Mouse (Mus musculus): ENCODE measurements around the gene Kit.

Kit gene

DNA sequence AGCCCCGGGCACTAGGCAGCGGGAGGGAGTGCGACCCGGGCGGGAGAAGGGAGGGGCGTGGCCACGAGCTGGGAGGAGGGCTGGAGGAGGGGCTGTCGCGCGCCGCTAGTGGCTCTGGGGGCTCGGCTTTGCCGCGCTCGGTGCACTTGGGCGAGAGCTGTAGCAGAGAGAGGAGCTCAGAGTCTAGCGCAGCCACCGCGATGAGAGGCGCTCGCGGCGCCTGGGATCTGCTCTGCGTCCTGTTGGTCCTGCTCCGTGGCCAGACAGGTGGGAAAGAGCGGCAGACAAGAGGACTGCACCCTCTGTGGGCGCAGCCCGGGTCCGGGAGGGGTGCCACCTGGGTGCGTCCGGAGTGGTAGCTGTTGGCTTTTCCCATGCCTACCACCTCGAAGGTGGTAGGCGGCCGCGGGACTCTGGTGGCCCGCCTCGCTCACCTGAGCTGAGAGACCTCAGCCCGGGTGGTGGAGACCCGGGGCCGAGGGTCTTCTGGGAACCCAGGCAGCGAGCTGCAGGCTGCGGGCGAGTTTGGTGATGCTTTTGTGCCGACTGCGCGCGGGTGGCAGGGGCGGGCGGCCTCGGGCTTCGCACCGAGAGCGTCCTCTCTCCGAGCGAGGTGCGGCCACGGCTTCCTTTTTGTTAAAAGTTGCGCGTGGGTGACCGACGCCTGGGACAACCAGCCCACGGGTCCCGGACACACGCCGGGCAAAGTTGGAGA is at the start of gene Kit:
Kit (plus strand) TSS at position 65 of the 715 bp plus-strand sequence.
- peak; percentile 73 to 74 for DNase-seq

DNA sequence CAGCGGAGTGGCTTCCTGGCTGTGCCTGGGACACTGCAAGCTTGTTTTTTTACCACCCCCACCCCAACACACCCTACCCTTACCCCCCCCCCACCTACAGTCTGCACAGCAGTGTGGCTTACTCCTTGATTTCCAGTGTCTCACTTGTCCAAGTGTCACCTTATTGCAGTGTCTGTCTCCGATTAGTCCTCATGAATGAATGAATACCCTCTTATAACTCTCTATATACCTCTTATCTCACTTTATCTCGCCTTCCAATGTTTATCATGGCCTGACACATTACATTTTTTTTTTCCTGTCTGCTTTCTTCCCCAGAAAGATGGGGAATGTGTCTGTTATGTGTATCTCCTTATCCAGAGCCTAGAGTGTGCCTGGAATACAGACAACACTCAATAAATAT is 38.6 kb upstream of the Kit start:
- no peak for DNase-seq

DNA sequence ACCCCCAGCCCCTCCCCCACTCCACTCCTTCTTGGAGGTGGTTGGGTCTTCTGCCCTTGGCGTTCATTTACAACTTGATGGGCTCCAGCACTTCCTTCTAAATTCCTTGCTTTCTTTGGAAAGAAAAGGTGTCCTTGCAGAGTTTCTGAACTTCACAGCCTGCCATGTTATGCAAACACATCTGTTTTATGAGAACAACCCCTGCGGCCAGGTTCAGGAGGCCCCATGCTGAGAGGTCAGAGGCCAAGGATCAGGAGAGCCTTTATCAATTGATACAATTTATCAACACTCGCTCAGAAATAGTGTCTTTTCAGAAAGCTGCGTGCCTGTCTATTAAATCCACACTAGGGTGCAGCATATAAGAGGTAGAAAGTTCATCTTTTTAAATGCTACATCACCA is 37.0 kb upstream of the Kit start:
- no peak for DNase-seq

DNA sequence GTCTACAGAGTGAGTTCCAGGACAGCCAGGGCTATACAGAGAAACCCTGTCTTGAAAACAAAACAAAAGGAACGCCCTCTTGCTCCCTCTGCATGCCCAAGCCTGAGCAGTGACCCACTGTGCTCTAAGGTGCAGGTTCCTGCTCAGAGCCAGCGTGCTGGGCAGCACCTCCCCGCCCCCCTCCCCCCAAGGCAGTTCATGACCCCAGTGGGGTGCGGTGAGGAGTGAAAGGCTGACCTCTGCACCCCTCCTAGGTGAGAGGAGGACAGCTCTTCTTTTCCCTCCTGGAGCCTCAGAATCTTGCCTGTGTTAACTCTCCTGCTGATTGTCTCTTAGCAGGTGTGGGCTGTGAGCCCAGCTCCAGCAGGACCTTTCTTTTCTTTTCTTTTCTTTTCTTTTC is 36.3 kb upstream of the Kit start:
- no peak for DNase-seq

DNA sequence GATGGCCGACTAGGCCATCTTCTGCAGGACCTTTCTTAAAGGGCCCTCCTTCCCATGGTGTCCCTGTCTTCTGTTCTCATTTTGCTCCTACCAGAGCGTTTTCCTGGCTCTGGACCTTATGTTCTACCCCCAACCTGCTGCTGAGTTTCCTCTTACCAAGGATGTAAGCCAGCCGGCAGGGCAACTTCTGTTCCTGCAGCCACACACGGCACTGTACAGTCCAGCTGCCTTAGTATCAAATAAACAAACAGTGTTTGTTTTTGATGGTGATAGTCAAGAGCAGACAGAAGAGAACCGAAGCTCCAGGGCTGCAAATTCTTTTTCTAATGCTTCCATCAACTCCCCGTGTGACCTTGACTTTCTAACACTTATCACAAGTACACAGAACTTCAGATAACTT is 35.6 kb upstream of the Kit start:
- DNase-seq = no peak

DNA sequence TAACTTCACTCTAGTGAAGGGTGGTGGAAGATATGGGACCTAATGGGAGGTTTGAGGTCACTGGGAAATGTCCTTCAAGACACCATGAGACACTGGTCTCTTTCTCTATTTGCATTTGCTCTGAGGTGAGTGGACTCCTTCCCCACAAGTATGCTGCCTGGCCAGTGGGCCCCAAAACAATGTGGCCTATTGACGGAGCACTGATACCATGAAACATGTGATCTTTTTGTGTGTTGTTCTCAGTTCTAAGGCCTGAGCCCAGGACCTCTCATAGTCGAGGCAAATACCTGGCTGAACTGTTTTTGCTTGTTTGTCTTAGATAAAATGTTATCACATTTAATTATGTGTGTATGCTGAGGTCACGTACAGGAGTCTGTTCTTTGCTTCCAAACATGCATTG is 31.0 kb upstream of the Kit start:
- DNase-seq = no peak

DNA sequence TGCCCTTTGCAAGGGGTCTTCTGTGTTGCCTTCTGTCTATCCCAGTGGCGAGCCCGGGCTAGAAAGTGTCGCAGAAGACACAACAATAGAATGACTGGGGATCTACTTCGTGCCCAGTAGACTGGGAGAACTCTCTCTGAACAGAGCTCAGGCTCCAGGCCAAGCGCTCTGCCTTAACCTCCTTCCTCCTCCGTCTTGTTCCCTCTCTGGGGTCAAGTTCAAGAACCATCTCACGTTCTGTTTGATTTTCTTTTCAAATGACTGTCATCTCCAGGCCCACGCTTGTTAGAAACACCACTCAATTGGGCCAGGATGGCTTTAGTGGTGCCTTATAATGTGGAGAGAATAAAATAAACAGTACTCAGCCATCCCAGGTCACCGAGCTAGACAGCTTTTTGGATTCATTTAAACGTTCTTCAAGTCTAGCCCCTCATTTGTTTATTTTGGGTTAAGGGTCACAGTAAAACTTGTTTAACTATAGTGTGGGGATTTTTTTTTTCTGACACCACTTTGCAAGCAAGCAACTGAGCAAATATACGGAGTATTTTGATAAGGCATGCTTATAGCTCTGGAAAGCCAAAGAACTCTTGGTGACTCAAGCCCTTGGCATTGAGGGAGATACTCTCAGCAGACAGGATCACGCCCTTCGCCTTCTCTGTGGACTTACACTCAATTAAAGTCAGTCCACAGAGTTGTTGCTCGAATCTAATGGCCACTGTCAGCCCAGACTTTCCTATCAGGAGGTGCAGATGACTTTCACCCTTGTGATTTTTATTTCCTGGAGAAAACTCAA is 30.0 kb upstream of the Kit start:
- no peak for DNase-seq

DNA sequence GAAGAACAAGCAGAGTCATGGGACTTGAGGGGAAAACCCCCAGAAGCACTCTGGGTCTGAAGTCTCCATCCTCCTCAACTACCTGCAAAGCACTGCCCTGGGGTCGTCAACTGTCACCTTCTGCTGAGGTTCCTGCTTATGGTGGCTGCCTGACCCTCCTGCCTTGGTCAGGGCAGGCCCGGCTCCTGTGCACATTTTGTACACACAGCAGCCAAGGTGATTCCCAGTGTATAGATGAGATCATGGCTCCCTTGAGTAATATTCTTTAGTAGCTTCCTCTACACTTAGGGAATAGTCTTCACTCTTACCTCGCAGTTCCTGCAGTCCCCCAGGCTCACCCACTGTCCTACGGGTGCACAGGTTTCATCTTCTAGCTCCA is 29.5 kb upstream of the Kit start:
- DNase-seq = no peak

DNA sequence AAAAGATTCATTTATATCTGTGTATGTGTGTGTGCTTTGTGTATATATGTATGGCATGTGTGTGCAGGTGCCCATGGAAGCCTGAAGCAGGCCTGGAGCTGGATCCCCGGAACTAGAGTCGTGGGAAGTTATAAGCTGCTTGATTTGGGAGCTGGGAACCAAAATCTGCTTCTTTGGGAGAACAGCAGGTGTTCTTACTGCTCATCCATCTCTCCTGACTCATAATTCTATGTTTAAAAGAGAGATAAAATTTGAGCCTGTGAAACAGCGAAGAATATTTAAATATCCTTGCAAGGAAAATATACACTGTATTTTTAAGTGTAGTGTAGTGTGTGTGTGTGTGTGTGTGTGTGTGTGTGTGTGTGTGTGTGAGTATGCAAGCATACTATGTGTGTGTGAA is 21.7 kb upstream of the Kit start:
- no peak for DNase-seq

DNA sequence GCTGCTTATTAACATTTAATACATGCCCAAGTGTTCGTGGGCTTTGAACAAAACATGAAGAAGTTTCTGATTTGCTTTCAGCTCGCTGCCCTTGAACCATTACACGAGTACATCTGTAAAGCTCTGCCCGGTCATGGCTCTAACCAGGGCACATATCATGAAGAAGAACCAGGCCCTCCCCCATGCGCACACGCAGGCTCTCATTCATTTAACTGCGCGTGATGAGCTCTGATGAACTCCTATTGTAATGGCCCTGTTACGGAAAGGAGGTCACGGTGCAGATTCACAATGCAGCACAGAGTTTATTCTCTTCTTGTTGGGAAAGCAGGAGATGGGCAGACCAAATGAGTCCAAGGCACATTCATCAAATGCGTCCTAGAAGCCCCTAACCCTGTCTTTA is 17.1 kb upstream of the Kit start:
- DNase-seq = no peak

DNA sequence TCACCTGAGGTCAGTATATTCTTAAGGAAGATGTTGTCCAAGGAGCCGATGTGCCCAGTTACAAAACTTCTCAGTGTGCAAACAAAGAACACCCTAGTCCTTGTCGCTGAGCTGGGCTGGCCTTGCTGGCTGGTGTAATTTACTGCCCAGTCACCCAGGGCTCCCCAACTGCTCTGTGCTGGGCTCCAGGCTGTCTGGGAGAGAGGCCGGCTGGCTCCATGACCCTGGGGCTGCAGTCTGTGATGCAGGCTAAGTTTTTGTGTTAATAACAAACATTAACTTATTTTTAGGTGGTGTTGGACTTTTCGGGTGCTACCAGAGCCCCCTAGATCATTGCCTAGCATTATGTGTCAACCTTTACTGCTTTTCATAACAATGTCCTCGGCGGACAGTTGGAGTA is 15.4 kb upstream of the Kit start:
- no peak for DNase-seq

DNA sequence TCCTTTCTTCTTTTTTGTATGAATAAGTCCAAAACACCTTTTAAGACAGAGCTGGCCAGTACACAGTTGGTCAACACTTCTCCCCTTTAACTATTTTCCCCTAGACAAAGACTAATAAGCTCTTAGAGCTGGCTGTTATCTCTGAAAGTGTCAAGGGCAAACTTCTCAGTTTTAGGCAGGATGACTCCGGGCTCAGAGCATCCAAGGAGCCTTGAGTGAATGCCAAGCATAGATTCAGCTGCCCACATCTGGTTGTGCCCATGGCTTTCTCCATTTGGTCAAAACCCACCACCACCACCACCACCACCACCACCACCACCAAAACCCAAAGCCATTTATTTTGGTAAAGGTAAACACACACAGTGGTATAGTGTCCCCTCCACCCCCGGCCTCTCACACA is 13.5 kb upstream of the Kit start:
- DNase-seq = no peak

DNA sequence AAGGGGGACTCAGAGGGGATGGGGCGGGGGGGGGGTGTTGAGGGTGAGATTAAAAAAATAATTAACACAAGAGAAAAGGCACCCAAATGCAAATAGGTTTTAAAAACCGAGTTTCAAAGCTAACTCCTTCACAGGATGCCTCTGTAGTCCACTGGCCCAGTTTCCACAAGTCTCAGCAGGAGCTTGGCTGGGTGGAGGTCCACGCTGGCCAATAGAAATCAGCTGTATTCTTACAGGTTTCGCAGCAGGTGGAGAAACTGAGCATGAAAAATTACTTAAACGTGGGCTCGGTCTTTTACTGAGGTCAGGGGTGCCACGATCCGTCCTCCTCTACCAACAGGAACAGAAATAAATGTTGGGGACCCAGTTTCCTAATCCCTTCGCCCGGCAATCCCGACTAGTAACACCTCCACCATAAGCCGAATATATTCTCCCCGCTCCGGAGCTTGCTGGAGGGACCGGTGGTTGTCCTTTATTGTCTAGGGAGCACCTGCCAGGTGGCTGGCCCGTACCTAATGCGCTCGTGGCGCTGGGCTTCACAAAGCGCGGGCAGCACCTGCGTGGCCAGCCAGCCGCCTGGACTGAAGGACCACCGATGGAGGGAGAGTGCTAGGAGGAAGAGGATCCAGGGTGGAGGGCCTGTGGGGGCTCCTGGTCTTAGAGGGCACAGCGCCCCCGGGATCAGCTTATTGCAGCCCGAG is 415 bp upstream of the Kit start:
- peak; percentile 33 to 44 for DNase-seq

DNA sequence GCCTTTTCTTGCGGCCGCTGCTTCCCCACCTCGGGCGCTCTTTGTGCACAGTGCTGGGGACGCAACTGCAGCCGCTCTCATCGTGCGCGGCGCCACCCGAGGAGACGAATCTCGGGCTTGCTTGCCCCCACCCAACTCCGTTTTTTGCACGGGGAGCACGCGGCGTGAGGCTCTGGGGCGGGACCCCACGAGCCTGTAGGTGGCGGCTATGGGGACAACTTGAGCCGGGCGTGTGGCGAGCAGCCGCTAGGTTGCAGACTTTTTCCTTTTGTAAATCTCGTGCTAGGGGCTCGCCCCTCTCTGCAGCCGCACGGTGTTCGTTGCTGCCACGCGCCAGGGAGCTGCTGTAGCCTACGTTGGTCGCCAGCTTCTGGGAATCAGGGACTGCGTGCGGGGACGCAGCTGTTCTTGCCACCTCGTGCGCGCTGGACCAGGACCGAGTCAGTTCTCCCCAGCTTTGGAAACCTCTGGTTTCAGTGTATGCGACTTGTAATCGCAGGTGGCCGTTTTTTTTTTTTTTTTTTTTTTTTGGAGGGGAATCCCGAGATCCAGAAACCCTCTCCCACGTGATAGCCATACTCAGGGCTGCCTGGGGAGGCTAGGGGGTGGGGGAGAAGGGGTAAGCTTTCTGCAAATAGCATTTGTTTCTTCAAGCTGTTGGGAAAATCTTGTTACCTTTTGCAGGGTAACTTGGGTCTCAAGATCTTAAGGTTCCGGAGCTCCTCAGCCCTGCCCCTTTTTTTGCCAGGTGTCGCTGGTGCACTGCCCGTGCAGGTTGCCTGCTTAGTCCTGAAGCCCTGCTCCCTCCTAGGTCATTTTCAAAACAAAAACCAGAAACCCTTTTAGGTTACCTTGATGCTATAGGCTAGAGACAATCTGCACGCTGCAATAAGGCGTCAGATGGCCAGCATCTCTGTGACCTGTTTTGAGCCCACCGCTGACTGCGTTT is 1.1 kb downstream of the Kit start:
- peak; percentile 60 to 63 for DNase-seq

DNA sequence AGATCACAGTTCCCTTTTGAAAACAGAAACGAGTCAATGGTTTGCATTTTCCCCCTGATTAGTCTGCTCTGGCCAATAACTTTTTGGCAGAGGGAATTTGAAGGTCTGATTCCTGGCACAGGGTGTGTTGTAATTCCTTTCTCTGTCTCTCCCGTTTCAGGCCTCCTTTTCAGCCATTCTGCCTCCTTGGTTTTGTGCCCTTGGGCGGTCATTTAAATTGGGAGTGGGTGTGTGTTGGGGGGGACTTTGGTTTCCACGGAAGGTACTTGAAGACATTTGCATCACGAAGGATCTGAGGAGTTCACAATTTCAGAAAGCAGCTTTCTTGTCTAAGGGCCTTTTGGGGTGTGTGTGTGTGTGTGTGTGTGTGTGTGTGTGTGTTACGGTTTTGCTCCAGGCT is 2.0 kb downstream of the Kit start:
- DNase-seq = no peak

DNA sequence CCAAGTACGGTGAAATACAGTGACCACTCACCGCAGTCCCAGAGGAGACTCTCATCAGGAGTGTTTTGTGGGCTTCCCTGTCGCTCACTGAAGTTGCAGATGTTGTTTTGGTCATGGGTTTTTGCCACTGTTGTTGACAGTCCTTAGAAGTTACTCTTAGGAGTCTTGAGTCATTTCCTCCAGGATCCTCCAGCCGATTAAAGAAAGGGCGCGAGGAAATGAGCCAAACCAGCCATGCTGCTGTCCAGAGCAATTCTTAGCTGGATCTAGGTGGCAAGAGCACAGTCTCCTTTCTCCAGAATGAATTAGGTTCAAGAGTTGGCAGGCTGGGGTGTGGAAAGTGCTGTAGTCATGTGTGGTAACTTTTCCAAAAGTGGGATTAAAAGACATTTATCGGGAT is 3.4 kb downstream of the Kit start:
- no peak for DNase-seq

DNA sequence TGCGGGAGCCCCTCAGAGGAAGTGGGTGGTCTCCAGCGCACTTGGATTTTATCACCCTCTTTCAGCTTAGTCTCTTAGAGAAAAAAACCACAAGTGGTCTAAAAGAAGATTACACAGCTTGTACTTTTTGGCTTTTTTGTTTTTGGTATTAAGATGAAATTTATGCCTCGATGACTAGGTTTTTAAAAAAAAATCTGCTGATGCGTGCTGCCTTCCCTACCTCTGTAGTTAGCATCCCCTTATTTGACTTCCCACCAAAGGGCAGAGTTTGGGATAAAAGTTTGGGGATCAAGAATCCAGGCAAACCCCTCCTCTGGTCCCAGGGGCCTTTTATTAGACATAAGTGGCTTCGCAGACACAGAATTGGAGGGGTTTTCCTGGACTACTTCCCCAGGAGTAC is 4.5 kb downstream of the Kit start:
- no peak for DNase-seq

DNA sequence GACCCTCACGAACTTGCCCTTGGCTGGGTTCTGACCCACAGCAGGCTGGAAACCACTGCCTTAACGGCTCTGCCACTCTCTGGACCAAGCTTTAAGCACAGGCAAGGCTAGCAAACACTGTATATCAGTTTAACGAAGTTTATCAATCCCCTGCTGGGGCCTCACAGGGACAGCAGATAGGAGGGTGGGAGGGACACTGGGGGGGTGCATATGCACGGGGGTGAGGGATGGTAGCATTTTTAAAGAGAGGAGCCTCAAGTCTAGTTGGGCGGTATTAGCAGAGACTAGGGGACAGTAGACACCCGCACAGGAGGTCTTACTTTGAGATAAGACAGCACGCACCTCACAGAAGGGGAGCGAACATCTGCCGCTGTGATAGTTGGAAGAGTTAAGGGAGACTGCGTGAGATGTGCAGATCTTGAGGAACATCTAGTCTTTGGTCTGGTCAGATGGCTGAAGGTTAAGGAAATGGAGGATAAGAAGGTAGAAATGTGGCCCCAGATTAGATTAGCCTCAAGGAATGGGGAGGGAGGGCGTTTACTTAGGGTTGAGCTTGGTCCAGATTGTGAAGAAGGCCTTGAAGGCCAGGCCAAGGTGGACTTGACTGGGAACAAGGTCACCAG is 5.0 kb downstream of the Kit start:
- no peak for DNase-seq

DNA sequence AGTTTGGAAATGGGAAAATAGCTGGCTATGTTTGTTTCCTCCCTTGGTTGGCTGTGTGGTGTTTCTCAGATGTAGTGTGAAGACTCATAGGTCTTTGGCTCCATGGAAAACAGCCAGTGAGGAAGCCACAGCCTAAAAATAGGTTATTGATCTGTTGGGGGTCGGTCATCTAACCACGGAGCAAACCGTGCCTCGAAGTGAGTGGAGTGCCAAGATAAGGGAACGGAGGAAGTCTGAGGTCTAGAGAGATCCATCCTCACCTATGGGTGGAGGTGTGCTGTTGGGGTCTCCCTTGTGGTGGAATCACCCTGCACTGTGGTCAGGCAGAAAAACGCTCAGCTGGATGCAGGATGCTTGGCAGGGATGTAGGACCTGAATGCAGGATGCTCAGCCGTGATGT is 7.2 kb downstream of the Kit start:
- DNase-seq = no peak

DNA sequence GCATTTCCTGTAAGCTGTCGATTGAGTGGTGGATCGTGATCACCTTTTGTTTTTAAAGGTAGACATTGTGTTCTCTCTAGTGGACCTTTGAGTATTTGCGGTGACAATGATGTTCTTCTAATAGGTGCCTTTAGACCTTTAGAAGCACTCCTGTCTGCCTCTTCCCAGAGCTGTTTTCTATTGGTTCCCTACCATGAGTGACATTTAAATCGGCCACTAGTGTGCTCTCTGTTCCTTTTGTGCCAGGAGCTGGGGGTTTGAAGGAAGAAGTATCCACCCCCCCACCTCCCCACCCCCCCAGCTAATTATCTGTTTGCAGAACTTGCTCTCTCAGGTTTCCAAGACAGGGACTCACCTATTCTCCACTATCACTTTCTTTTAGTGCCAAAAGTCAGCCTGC is 13.1 kb downstream of the Kit start:
- DNase-seq = no peak

DNA sequence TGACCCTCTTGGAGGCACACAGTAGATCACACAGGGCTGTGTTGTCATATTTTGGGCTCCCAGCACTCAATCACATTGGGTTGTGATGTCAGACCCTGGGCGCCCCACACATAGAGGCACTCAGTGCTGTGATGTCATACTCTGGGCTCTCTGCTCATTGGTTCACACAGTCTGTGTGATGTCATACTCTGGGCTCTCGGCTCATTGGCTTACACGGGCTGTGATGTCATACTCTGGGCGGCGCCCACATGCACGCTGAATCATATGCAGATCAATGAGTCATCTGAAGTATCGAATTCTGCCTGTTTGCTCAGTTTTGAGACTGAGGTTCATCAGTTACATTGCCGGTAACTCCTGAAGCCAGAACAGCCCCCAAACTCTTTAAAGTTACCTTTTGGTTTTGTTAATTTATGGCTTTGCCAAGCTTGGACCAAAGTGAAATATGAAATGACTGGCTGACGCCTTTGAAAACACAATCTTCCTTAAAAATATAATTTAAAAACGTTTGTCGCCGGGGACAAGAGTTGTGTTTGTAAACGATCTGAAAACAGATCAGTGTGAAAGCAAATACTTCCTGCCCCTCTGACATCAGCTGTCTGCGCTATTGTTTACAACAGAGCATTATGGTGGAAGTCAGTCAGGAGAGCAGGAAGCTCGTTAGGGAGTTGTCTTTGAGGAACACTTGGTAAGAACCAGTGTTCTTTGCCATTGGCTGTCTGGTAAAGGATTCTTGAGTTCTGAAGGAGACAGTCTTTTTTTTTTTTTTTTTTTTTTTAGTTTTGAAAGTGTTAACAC is 15.0 kb downstream of the Kit start:
- no peak for DNase-seq

DNA sequence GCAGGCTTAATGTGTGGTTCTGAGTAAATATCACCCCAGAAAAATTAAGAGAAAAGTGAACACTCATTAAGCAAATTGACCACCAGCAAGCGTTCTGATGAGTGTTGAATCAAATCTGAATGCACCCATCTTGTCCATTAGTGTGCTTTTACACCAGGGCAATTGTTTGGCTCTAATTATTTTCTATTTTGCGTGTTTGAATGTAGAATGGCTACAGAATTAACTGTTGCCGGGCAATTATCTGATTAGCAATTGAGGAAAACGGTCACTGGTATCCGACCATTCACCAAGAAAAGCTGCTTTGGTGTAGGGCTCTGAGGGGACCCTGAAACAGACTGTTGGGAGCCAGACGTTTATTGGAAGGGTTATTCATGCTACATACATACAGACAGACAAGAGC is 16.2 kb downstream of the Kit start:
- no peak for DNase-seq
